Mouse (Mus musculus) cerebellum, adult 2 months (tissue): Measurements from ENCODE around the gene Bfsp1.

Experiments used
- CTCF ChIP-seq: fragments of 200-500 bp; IDR thresholded peaks from 2 replicates; pipeline ENCODE4 v1.5.1; 2011; ENCODE audit warnings: low read depth, mild to moderate bottlenecking, control low read depth, low read length, moderate library complexity, borderline replicate concordance; ENCODE audit not compliant: insufficient read depth
- POLR2A ChIP-seq: fragments of 200-500 bp; IDR thresholded peaks from 2 replicates; pipeline ENCODE4 v1.6.1; 2011; ENCODE audit warnings: low read length, control low read depth, borderline replicate concordance; ENCODE audit not compliant: insufficient read depth

GRCm38 (mm10) chr2:143837291-143837701 lies 25.7 kb downstream of the Bfsp1 start:
- TF ChIP-seq POLR2A (no peak), CTCF (peak; percentile 70)
